Mouse (Mus musculus) ES-Bruce4 (cell line): ENCODE measurements at regions not wholly inside any gene's neighbourhood (a gene's known extent, or its start where the extent isn't known, plus 50 kb on each side); places are given as distances from the start of the nearest gene placed in this dataset.

Experiments used
- CTCF ChIP-seq: IDR thresholded peaks from one replicate; pipeline ENCODE4 v1.8.1; 2011; ENCODE audit warnings: low read depth, low read length
- EP300 ChIP-seq: IDR thresholded peaks from 2 replicates; pipeline ENCODE4 v1.6.1; 2011; ENCODE audit warnings: low read depth, low read length; ENCODE audit not compliant: insufficient read depth
- POLR2A ChIP-seq: IDR thresholded peaks from one replicate; pipeline ENCODE4 v1.8.1; 2011; ENCODE audit warnings: low read length; ENCODE audit not compliant: insufficient read depth

DNA sequence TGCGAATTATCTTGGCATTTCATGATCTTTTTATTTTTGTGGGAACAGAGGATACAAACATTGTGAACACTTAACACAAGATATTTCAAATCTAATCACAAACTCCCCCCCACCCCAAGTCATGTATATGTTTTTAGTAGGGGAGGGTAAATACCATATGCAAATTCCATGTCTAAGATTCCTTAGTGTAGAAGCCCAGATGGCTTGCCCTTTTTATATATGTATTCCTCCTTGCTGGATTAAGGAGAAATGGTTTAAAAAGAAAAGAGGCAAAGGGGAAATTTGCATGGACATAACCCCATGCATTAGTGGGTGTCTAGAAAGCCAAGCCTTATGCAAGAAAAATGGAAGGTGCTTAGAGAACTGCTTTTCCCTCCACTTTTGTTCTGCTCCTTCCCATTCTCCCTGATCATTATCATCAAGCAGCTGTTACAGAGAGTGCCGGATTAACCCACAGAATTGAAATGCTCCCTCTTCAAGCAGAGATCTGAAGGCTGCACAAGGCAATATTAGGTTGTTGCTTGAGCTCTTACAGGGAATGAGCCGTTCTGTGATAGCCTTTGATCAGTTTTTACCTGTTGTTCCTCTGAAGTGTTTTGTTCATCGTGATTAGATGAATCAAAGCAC lies 979.5 kb downstream of the Stpg2 start:
- no peak for TF ChIP-seq CTCF
- TF ChIP-seq EP300: no peak
- TF ChIP-seq POLR2A: no peak
